Mouse (Mus musculus): ENCODE results near the gene Stk4. TPM values are rescaled to one million over a fixed set of nuclear protein-coding genes. Genes with fewer than 3 reads are reported as not detected.
"Not testable (repeated sequence)": the region's sequence is repeated elsewhere in the genome, so short reads cannot be mapped to it uniquely, and the experiment has no call there.

Stk4 gene
- polyA plus RNA-seq, 1 experiment from 2014 or later, result 80.1 TPM

DNA sequence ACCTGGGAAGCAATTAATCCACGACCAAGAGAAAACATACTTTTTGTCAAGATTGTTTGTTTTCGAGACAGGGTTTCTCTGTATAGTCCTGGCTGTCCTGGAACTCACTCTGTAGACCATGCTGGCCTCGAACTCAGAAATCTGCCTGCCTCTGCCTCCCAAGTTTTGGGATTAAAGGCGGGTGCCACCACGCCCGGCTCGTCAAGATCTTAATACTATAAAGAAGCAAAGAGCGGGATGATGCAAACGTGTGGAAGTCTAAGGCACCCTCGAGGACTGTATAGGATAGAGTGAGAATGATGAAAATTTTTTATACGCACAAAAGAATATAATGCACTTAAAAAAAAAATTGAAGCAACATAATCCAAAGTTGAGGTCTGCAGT, 1.3 kb downstream of the Stk4 start:
- not testable (repeated sequence) for H3K36me3 ChIP-seq (ENCODE audit: inconsistent target); H3K4me3 ChIP-seq (ENCODE audit: inconsistent target)
- WGBS (ENCODE audit: missing documents), result 82% methylated on average over 11 of the region's 11 CpGs
- Histone ChIP-seq H3K27ac (peak overlapping the region; percentile 15; the same call in 1 of the 2 replicates), H3K79me2 (ENCODE audit: inconsistent target) (peaks cover 66% of the 10 kb centered on the region)

GRCm38 (mm10) chr2:164072109-164072508, 2.0 kb downstream of the Stk4 start:
- H3K4me3 ChIP-seq (ENCODE audit: inconsistent target), result no peak overlapping the region

GRCm38 (mm10) chr2:164073120-164073519, 3.0 kb downstream of the Stk4 start:
- Histone ChIP-seq H3K27ac (no peak overlapping the region), H3K79me2 (ENCODE audit: inconsistent target) (peaks cover 66% of the 10 kb centered on the region), H3K36me3 (ENCODE audit: inconsistent target) (no peaks in the 10 kb centered on the region), H3K4me3 (ENCODE audit: inconsistent target) (no peak overlapping the region)
- 94% methylated on average over 7 of the region's 7 CpGs for WGBS (ENCODE audit: missing documents)

More at GRCm38 (mm10) chr2:164072109-164072508, 2.0 kb downstream of the Stk4 start:
- H3K79me2 ChIP-seq (ENCODE audit: inconsistent target), result peaks cover 66% of the 10 kb centered on the region
- WGBS (ENCODE audit: missing documents), result 100% methylated on average over 2 of the region's 2 CpGs
- H3K27ac ChIP-seq, result no peak overlapping the region
- H3K36me3 ChIP-seq (ENCODE audit: inconsistent target), result no peaks in the 10 kb centered on the region

DNA sequence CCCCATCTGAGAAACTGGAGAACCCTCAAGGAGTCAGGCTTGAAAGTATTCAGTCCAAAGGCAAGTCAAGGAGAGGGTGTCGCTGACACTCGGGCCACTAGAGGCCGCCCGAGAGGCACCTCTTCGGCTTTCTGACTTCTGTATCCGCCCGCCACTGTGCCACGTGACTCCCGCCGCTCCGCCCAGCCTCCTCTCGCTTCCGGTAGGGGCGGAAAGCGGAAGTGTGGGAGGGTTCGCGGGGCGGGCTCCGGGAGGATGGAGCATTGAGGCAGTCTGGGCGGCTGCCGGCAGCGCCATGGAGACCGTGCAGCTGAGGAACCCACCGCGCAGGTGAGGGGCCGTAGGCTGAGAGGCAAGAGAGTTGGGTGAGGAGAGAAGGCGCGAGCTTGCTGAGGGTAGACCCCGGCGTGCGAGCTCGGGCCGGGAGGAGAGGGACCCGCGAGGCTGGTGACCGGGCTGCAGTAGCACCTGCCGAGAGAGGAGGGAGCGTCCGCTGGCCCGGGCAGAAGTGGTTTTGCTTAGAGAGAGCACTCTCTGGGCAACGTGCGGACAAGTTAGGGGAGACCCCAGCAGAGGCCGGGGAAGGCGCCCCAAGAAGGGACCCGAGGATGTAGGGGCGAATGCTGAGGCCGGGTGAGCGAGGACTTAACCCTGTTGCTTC, 3.9 kb downstream of the Stk4 start:
- WGBS (ENCODE audit: missing documents), result under 1% methylated on average over 43 of the region's 48 CpGs
- Histone ChIP-seq H3K79me2 (ENCODE audit: inconsistent target) (peaks cover 66% of the 10 kb centered on the region), H3K4me3 (ENCODE audit: inconsistent target) (peak overlapping the region; percentile 96), H3K36me3 (ENCODE audit: inconsistent target) (no peaks in the 10 kb centered on the region), H3K27ac (peak overlapping the region; percentile 83)

GRCm38 (mm10) chr2:164075088-164075487, 5.0 kb downstream of the Stk4 start:
- H3K27ac ChIP-seq, result peak overlapping the region; percentile 83
- WGBS (ENCODE audit: missing documents), result 0% methylated on average over 4 of the region's 5 CpGs
- peaks cover 7% of the 10 kb centered on the region; the same call in 1 of the 2 replicates for H3K36me3 ChIP-seq (ENCODE audit: inconsistent target)
- H3K79me2 ChIP-seq (ENCODE audit: inconsistent target), result peaks cover 66% of the 10 kb centered on the region
- peak overlapping the region; percentile 96 for H3K4me3 ChIP-seq (ENCODE audit: inconsistent target)

GRCm38 (mm10) chr2:164076874-164077425, 6.8 kb downstream of the Stk4 start:
- WGBS (ENCODE audit: missing documents), result 90% methylated on average over 8 of the region's 8 CpGs
- no peak overlapping the region for H3K4me3 ChIP-seq (ENCODE audit: inconsistent target)
- H3K79me2 ChIP-seq (ENCODE audit: inconsistent target), result peaks cover 80% of the 10 kb centered on the region
- H3K27ac ChIP-seq, result no peak overlapping the region
- H3K36me3 ChIP-seq (ENCODE audit: inconsistent target), result peaks cover 24% of the 10 kb centered on the region; the same call in 1 of the 2 replicates

- peak overlapping the region; percentile 46 for H3K27ac ChIP-seq
- WGBS (ENCODE audit: missing documents), result 20% methylated on average over 5 of the region's 5 CpGs
- H3K79me2 ChIP-seq (ENCODE audit: inconsistent target), result peaks cover 86% of the 10 kb centered on the region
- H3K36me3 ChIP-seq (ENCODE audit: inconsistent target), result peaks cover 24% of the 10 kb centered on the region; the same call in 1 of the 2 replicates
- H3K4me3 ChIP-seq (ENCODE audit: inconsistent target), result peak overlapping the region; percentile 0; the same call in 1 of the 2 replicates
Observed at GRCm38 (mm10) chr2:164077875-164078274, 7.8 kb downstream of the Stk4 start.

GRCm38 (mm10) chr2:164079488-164079887, 9.4 kb downstream of the Stk4 start:
- Histone ChIP-seq H3K79me2 (ENCODE audit: inconsistent target) (peaks cover 82% of the 10 kb centered on the region), H3K27ac (no peak overlapping the region), H3K4me3 (ENCODE audit: inconsistent target) (no peak overlapping the region), H3K36me3 (ENCODE audit: inconsistent target) (peaks cover 24% of the 10 kb centered on the region; the same call in 1 of the 2 replicates)
- 82% methylated on average over 6 of the region's 6 CpGs for WGBS (ENCODE audit: missing documents)

DNA sequence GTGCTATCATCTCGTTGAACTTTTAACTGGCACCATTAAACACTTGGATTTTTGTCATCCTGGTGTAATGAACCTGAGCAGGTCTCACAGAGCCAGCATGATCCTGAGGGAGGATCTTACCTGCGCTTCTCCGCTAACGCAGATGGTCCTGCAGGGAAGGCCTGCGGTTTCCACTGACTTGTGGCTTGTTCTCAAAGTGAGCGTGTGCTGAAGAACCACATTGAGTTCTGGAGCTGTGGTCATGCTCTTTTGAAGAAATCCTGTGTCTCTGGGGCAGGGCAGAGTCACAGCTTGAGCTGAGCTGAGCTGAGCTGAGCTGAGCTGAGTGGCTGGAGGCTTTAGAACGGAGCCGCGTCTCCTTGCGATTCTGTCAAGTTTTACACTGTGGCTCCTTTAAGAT, 11.5 kb downstream of the Stk4 start:
- no peak overlapping the region for H3K4me3 ChIP-seq (ENCODE audit: inconsistent target)
- WGBS (ENCODE audit: missing documents), result 90% methylated on average over 10 of the region's 10 CpGs
- H3K36me3 ChIP-seq (ENCODE audit: inconsistent target), result peaks cover 27% of the 10 kb centered on the region; the same call in 1 of the 2 replicates
- H3K79me2 ChIP-seq (ENCODE audit: inconsistent target), result peaks cover 82% of the 10 kb centered on the region
- H3K27ac ChIP-seq, result no peak overlapping the region

DNA sequence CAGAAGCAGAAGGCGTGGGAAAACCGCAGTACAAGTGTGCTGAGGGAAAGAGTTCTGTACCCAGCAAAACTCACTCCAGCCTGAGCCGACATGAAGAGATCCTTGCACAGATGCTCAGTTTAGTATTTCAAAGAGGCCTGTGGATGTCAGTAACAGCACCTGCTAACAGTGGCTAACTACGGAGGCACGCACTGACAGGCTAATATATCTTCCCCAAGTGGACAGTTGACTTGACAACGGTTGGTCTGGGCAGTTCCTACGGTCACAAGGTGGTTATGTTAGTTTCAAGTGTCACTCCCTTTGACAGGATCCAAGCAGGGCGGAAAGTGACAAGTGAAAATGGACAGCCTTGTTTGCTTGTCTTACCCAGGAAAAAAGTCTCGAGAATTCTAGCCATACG, 12.1 kb downstream of the Stk4 start:
- H3K4me3 ChIP-seq (ENCODE audit: inconsistent target), result no peak overlapping the region
- 75% methylated on average over 10 of the region's 10 CpGs for WGBS (ENCODE audit: missing documents)
- peaks cover 33% of the 10 kb centered on the region; the same call in 1 of the 2 replicates for H3K36me3 ChIP-seq (ENCODE audit: inconsistent target)
- H3K79me2 ChIP-seq (ENCODE audit: inconsistent target), result peaks cover 82% of the 10 kb centered on the region
- H3K27ac ChIP-seq, result peak overlapping the region; percentile 92

DNA sequence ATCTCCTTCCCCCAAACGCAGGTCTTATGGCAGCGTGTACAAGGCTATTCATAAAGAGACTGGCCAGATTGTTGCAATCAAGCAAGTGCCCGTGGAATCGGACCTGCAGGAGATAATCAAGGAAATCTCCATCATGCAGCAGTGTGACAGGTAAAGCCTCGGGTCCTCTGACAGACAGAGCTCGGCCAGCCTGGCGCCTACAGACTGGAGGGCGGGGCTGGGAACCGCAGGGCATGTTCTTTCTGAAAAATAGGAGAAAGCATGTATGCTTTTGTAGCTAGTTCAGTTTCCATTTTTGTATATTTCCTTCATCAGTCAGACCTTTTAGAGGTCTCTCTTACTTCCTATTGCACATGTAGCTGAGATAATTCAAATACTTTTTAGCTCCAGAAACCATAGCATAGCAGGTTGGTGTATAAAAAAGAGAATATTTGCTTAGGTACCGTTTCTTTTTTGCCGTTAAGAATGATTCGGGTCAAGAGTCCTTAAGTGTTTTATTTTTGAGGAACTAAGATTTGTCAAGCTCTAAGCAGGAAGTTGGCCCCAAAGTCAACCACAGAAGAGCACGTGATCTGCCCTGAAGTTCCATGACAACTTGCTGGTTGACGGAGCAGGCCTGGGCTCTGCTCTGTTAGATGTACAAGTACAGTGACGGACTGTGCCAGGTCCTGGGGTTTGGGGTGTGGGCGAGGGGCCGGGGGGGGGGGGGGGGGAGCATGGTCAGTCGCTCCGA, 13.7 kb downstream of the Stk4 start:
- Histone ChIP-seq H3K79me2 (ENCODE audit: inconsistent target) (peaks cover 82% of the 10 kb centered on the region), H3K4me3 (ENCODE audit: inconsistent target) (peak overlapping the region; percentile 10; the same call in 1 of the 2 replicates), H3K36me3 (ENCODE audit: inconsistent target) (peaks cover 45% of the 10 kb centered on the region), H3K27ac (peak overlapping the region; percentile 92)
- 0% methylated on average over 14 of the region's 19 CpGs for WGBS (ENCODE audit: missing documents)

DNA sequence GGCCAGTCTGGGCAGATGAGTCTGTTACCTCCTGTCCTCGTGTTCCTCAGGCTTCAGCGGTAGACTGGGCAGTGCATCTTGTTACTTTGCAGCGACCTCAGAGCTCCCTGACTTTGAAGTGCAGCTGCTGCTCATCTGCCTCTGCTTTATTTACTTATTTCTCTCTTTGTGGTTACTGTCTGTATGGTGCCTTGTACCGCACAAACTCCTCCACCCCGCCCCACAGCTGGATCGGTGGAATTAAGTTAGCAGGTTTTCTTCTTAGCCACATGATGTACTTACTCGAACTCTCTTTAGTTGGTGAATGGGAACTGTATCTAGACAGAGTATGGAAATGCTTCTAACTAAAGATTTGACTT, 14.2 kb downstream of the Stk4 start:
- Histone ChIP-seq H3K36me3 (ENCODE audit: inconsistent target) (peaks cover 51% of the 10 kb centered on the region), H3K27ac (peak overlapping the region; percentile 92), H3K79me2 (ENCODE audit: inconsistent target) (peaks cover 82% of the 10 kb centered on the region), H3K4me3 (ENCODE audit: inconsistent target) (peak overlapping the region; percentile 8; the same call in 1 of the 2 replicates)
- WGBS (ENCODE audit: missing documents), result 7% methylated on average over 7 of the region's 7 CpGs

GRCm38 (mm10) chr2:164087416-164088017, 17.4 kb downstream of the Stk4 start:
- H3K27ac ChIP-seq, result no peak overlapping the region
- H3K36me3 ChIP-seq (ENCODE audit: inconsistent target), result peaks cover 33% of the 10 kb centered on the region
- peaks cover 82% of the 10 kb centered on the region for H3K79me2 ChIP-seq (ENCODE audit: inconsistent target)
- WGBS (ENCODE audit: missing documents), result 68% methylated on average over 6 of the region's 6 CpGs
- no peak overlapping the region for H3K4me3 ChIP-seq (ENCODE audit: inconsistent target)

DNA sequence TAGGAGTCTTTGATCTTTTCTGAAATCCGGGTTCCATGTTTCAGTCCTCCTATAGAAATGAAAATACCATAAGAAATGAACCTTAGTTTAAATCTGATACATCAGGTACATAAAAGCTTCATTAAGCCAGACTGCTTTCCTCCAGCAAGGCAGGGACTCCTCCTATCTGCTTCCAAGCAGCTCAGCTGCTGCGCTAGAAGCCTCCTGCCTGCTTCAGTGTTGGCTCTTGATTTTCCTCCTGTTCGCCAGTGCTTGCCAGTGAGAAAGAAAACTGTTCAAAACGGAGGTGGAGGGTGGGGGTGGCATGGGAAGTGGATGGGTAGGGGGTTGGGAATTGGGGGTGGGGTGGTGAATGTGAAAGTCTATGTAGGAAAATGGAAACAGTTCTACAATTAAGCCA, 19.4 kb downstream of the Stk4 start:
- Histone ChIP-seq H3K79me2 (ENCODE audit: inconsistent target) (peaks cover 100% of the 10 kb centered on the region), H3K36me3 (ENCODE audit: inconsistent target) (peaks cover 33% of the 10 kb centered on the region), H3K4me3 (ENCODE audit: inconsistent target) (no peak overlapping the region), H3K27ac (no peak overlapping the region)
- 91% methylated on average over 4 of the region's 4 CpGs for WGBS (ENCODE audit: missing documents)

Data from macrophage (primary cell).